In genomic region chr7:93093371-93094058, GRCm38 (mm10) we compare ENCODE assay signal across 8 mouse cellular contexts. TPM values are rescaled to one million over a fixed set of nuclear protein-coding genes. Genes with fewer than 3 reads are reported as not detected.
DNase-seq lines count a peak whose midpoint lies in the region; ATAC-seq and TF ChIP-seq lines count a peak whose summit lies in the region.

No protein-coding gene starts in this region.

- peaks cover 13% of the 10 kb centered on the region for H3K4me1 ChIP-seq in forebrain, postnatal 0 days (ENCODE audit: insufficient read depth)
- H3K4me1 ChIP-seq in liver, embryonic 13.5 days (replicated peaks), result no peaks in the 10 kb centered on the region

- H3K9ac ChIP-seq in forebrain, postnatal 0 days, result peak overlapping the region; percentile 18; the same call in 1 of the 2 replicates
- no peak overlapping the region for H3K9ac ChIP-seq in liver, embryonic 13.5 days

- peak overlapping the region; percentile 14; the same call in 1 of the 2 replicates for H3K4me3 ChIP-seq in forebrain, postnatal 0 days (ENCODE audit: low read depth, low read length)
- H3K4me3 ChIP-seq in liver, embryonic 13.5 days (replicated peaks), result no peak overlapping the region

- DNase-seq in kidney, adult 18-20 months, result peak; percentile 15
- DNase-seq in kidney, adult 11 months, result no peak
- DNase-seq in forebrain, postnatal 0 days, result peak; percentile 91
- peak; percentile 86 to 89 for DNase-seq in heart, postnatal 10 days
- peak; percentile 78 for DNase-seq in layer of hippocampus, adult 11-12 months (ENCODE audit: low spot score)
- no peak for DNase-seq in liver, embryonic 13.5 days
- peak; percentile 54 for DNase-seq in testis, postnatal 14 days (ENCODE audit: low spot score)

- intact Hi-C loops in heart, postnatal 10 days (cut with DNase I), result loop anchor here (10.0 kb wide), 1 partner anchor 989 kb away; no protein-coding TSS in a partner anchor

- H3K36me3 ChIP-seq in forebrain, postnatal 0 days (ENCODE audit: insufficient read depth), result no peaks in the 10 kb centered on the region
- no peaks in the 10 kb centered on the region for H3K36me3 ChIP-seq in liver, embryonic 13.5 days

- H3K27me3 ChIP-seq in forebrain, postnatal 0 days (ENCODE audit: insufficient read depth, low read length), result no peaks in the 10 kb centered on the region
- H3K27me3 ChIP-seq in liver, embryonic 13.5 days, result no peaks in the 10 kb centered on the region

- TF ChIP-seq CTCF in forebrain, postnatal 0 days (IDR thresholded peaks at IDR 0.05; ENCODE audit: low read depth), result no peak

- H3K9me3 ChIP-seq in forebrain, postnatal 0 days (ENCODE audit: low read length), result no peaks in the 10 kb centered on the region
- no peaks in the 10 kb centered on the region for H3K9me3 ChIP-seq in liver, embryonic 13.5 days (replicated peaks)

- peak; percentile 90 for ATAC-seq in forebrain, postnatal 0 days
- peak; percentile 62; the same call in 1 of the 2 replicates for ATAC-seq in liver, embryonic 13.5 days (ENCODE audit: low read depth)
- ATAC-seq in monocyte, adult 5-6 weeks (replicated peaks; ENCODE audit: insufficient number of reproducible peaks, low FRiP score, low TSS enrichment, poor library complexity, severe bottlenecking), result 0 out of 2 replicates have a peak, but pooled peaks have one; percentile 22

- H3K27ac ChIP-seq in forebrain, postnatal 0 days (ENCODE audit: low read depth, low read length), result peak overlapping the region; percentile 67
- no peak overlapping the region for H3K27ac ChIP-seq in liver, embryonic 13.5 days

- peak overlapping the region; percentile 44 for H3K4me2 ChIP-seq in forebrain, postnatal 0 days (ENCODE audit: low read depth)
- no peak overlapping the region for H3K4me2 ChIP-seq in liver, embryonic 13.5 days

- 5% methylated on average over 11 of the region's 11 CpGs for WGBS in forebrain, postnatal 0 days
- WGBS in liver, embryonic 13.5 days (ENCODE audit: insufficient replicate concordance), result 23% methylated on average over 11 of the region's 11 CpGs

RNA-seq across cellular contexts. Expression of gene Fam181b, which starts 13.8 kb away (rescaled TPM):
- 40.0 and 42.6 TPM in 2 replicates for total RNA-seq in forebrain, postnatal 0 days (2014; rRNA removed)
- 37.2 and 37.5 TPM in 2 replicates for polyA plus RNA-seq in forebrain, postnatal 0 days (2015; fragmentation: Nextera tagmentation; extraction: Ambion mirVana)
- 1 to 10 TPM; 8.0 to 8.9 TPM for total RNA-seq in heart, postnatal 10 days (2021)
- polyA plus RNA-seq in liver, embryonic 13.5 days (2015; fragmentation: Nextera tagmentation; extraction: Ambion mirVana), result 0.15 and 0.18 TPM in 2 replicates
- not detected in 3 replicates for total RNA-seq in monocyte, adult 5-6 weeks (2017)

Comparison
In these comparisons a context has a peak if more than half of its experiments do, and no peak if none do; other contexts are left out.
1. DNase-seq: peak in kidney, adult 18-20 months (single experiment), forebrain, postnatal 0 days (single experiment), heart, postnatal 10 days (2 of 2), layer of hippocampus, adult 11-12 months (single experiment) and testis, postnatal 14 days (single experiment); none in kidney, adult 11 months (single experiment) and liver, embryonic 13.5 days (single experiment).
2. ATAC-seq: peak in every context shown above with its lines; median percentile 90 in forebrain, postnatal 0 days; 62 in liver, embryonic 13.5 days; 22 in monocyte, adult 5-6 weeks.